Mouse (Mus musculus): ENCODE results near the gene Hoxd8.
A peak's percentile ranks its signal among the peaks of the same experiment; 100 is the strongest.

Gene Hoxd8

GRCm38 (mm10) chr2:74669230-74669578 lies 35.2 kb upstream of the Hoxd8 start:
- no peak for DNase-seq (ENCODE audit: extremely low read depth, insufficient read length, low spot score)

- no peak for DNase-seq (ENCODE audit: extremely low read depth, insufficient read length, low spot score)
Measured at GRCm38 (mm10) chr2:74669650-74670235, 34.7 kb upstream of the Hoxd8 start.

- no peak for DNase-seq (ENCODE audit: extremely low read depth, insufficient read length, low spot score)
Measured at GRCm38 (mm10) chr2:74670632-74671188, 33.7 kb upstream of the Hoxd8 start.

- no peak for DNase-seq (ENCODE audit: extremely low read depth, insufficient read length, low spot score)
Measured at GRCm38 (mm10) chr2:74671847-74672246, 32.6 kb upstream of the Hoxd8 start.

- DNase-seq (ENCODE audit: extremely low read depth, insufficient read length, low spot score) = peak; percentile 74
Measured at GRCm38 (mm10) chr2:74672481-74673362, 31.7 kb upstream of the Hoxd8 start.

- no peak for DNase-seq (ENCODE audit: extremely low read depth, insufficient read length, low spot score)
Measured at GRCm38 (mm10) chr2:74673835-74674425, 30.5 kb upstream of the Hoxd8 start.

GRCm38 (mm10) chr2:74674881-74675665 lies 29.3 kb upstream of the Hoxd8 start, which contains the start of gene Hoxd12:
Gene Hoxd12, plus strand, starts transcription at chr2:74675013.
- DNase-seq (ENCODE audit: extremely low read depth, insufficient read length, low spot score) = no peak

GRCm38 (mm10) chr2:74675666-74676282 lies 28.6 kb upstream of the Hoxd8 start:
- no peak for DNase-seq (ENCODE audit: extremely low read depth, insufficient read length, low spot score)

GRCm38 (mm10) chr2:74676376-74677052 lies 27.9 kb upstream of the Hoxd8 start:
- no peak for DNase-seq (ENCODE audit: extremely low read depth, insufficient read length, low spot score)

- DNase-seq (ENCODE audit: extremely low read depth, insufficient read length, low spot score) = no peak
Measured at GRCm38 (mm10) chr2:74677106-74677505, 27.3 kb upstream of the Hoxd8 start.

GRCm38 (mm10) chr2:74678891-74679595 lies 25.4 kb upstream of the Hoxd8 start, which contains the start of gene Hoxd11:
Gene Hoxd11, plus strand, starts transcription at chr2:74679557.
- no peak for DNase-seq (ENCODE audit: extremely low read depth, insufficient read length, low spot score)

- DNase-seq (ENCODE audit: extremely low read depth, insufficient read length, low spot score) = no peak
Measured at GRCm38 (mm10) chr2:74679596-74679971, 24.8 kb upstream of the Hoxd8 start.

GRCm38 (mm10) chr2:74679980-74680379 lies 24.4 kb upstream of the Hoxd8 start:
- DNase-seq (ENCODE audit: extremely low read depth, insufficient read length, low spot score) = no peak

- no peak for DNase-seq (ENCODE audit: extremely low read depth, insufficient read length, low spot score)
Measured at GRCm38 (mm10) chr2:74680561-74681398, 23.6 kb upstream of the Hoxd8 start.

- no peak for DNase-seq (ENCODE audit: extremely low read depth, insufficient read length, low spot score)
Measured at GRCm38 (mm10) chr2:74681594-74682531, 22.6 kb upstream of the Hoxd8 start.

GRCm38 (mm10) chr2:74682796-74683195 lies 21.6 kb upstream of the Hoxd8 start:
- no peak for DNase-seq (ENCODE audit: extremely low read depth, insufficient read length, low spot score)

GRCm38 (mm10) chr2:74683471-74683951 lies 20.9 kb upstream of the Hoxd8 start:
- no peak for DNase-seq (ENCODE audit: extremely low read depth, insufficient read length, low spot score)

Data from 3134 (cell line).